Mouse (Mus musculus): ENCODE results near the gene Baz1a.
"Not testable (repeated sequence)": the region's sequence is repeated elsewhere in the genome, so short reads cannot be mapped to it uniquely, and the experiment has no call there.

Baz1a gene

DNA sequence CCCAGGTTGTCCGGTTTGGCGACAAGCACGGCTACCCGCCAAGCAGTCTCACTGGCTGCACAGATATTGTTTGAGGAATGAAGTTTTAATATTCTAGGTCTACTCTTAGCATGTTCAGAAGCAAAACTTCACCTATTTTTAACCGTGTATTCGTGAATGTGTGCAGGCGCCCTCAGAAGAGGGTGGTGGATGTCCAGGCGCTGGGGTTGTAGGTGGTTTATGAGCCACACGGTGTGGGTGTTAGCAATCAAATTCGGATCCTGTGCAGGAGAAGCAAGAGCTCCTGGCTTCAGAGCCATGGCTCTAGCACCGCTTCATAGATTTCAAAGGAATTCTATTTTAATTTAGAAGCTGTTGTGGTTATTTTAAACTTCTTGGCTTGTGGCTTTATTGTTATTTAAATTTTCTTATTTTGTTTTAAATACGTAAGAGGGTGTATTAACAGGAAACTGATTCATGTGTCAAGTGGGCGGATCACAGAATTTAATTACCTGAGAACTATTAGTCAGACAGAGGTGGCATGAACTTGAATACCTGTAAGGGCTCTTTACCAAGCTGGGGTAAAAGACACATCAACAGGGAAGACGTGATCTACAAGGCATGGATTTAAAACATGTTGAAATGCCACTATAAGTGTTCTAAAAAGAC, 6.7 kb downstream of the Baz1a start:
- DNase-seq (ENCODE audit: low read depth, low spot score) = no peak

DNA sequence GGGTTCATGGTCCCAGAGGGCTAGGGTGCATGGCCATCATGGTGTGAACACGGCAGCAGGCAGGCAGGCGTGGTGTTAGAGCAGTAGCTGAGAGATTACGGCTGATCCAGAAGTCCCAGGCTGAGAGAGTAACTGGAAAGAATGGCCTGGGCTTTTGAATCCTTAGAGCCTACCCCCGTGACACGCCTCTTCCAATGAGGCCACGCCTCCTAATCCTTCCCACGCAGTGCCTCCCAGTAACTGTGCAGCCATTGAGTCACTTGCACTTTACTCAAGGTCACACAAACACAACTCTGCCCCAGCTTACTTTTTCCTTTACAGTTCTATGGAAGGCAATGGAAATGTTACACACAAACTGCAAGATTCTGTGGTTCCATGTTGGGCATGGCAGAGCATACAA, 8.1 kb downstream of the Baz1a start:
- peak; percentile 61 for DNase-seq (ENCODE audit: low read depth, low spot score)

DNA sequence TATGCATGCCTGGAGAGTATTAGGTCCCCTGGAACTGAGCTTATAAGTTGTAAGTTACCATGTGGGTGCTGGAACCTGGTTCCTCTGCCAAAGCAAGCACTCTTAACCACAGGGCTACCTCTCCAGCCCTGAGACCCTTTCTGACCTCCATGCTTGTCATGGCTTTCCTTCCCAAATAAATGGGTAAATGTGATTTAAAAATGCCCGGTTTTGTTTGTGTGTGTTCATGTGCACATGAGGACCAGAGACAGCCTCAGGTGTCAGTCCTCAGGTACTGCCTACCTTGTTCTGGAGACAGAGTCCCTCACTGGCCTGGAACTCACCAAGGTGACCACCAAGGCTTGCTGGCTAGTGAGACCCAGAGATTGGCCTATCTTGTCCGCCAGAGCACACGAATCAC, 9.8 kb downstream of the Baz1a start:
- no peak for DNase-seq (ENCODE audit: low read depth, low spot score)

DNA sequence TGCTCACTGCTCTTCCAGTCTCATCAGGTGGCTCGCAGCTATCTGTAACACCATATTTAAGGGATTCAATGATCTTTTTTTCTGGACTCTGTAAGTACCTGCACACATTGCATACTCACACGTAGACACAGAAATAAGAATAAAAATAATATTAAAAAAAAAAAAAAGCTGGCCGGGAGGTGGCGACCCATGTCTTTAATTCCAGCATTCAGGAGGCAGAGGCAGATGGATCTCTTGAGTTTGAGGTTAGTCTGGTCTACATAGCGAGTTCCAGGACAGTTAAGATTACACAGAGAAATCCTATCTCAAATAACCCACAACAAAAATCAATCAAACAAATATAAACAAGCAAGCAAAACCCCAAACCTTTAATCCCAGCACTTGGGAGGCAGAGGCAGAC, 10.3 kb downstream of the Baz1a start:
- DNase-seq (ENCODE audit: low read depth, low spot score) = no peak

DNA sequence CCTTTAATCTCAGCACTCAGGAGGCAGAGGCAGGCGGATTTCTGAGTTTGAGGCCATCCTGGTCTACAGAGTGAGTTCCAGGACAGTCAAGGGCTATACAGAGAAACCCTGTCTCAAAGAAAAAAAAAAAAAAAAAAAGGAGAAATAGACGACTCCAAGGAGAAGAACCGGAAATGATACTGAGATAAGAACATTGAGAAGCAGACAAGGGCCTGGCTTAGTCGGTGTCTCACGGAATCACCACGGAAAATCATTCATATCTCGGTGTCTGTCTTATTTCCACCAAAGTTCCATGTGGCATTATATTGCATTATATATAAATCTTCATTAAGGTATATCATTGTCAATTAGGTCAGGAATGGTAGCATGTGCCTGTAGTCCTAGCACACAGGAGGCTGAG, 11.6 kb downstream of the Baz1a start:
- not testable (repeated sequence) for DNase-seq (ENCODE audit: low read depth, low spot score)

DNA sequence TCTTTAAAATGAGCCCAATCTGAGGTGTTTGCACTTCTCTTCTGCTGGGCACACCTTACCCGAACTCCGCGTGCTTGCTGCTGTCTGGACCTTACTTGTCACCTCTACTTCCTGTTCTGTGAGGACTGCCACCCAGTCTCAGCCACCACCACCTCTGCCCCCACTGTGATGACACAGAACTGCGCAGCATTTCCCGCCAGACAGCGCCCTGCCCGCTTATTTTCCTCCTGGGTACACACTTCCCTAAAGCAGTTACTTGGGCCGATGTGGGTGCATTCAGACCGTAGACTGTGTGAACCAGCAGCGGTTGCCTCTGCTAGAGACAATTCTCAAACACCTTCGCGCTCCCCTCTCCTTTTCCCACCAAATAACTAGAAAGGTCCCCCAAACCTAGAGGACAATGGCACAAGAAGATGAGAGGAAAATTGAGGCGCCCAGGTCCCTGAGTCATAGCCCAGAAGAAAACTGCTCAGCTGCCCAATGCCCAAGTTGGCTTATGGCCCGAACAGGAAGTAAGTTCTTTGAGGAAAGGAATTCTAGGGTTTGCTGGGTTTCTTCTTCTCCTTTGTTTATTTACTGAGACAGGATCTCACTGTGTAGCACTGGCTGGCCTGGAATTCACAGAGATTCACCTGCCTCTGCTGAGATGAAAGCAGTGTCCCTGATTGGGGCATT, 15.0 kb downstream of the Baz1a start:
- no peak for DNase-seq (ENCODE audit: low read depth, low spot score)

DNA sequence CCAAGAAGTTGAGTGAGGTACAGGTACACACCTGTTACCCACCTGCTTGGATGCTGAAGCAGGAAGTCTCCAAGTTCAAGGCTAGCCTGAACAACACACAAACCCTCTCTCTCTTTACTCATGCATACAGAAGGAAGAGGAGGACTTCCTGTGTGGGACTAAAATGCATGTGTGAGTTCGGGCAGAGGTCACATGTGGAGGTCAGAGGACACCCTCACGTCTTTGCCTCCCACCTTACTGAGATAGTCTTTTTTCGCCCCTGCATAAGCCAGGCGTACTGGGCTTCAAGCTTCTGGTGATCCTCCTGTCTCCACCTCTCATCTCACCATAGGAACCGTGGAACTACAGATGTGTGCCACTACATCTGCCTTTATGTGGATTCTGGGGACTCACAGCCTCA, 15.7 kb downstream of the Baz1a start:
- DNase-seq (ENCODE audit: low read depth, low spot score) = no peak

DNA sequence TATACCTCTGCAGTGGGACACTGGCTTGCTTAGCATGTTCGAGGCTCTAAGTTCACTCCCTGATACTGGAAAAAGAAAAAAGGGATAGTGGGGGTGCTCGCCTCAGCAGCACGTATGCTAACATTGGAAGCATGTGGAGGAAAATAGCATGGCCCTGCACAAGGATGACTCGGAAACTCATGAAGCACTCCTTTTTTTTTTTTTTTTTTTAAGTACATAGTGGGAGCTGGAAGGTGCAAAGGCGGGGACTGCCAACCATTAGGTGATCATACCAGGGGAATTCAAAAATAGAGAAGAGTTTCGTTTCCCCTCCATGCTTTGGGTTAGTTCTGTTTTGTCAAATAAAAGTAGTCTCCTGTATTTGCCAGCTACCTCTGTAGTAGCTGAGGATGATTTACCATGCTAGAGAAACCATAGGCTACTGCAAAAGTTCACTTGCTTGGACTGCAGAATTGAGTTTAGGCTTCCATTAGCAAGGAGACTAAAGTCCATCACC, 17.1 kb downstream of the Baz1a start:
- DNase-seq (ENCODE audit: low read depth, low spot score) = no peak

DNA sequence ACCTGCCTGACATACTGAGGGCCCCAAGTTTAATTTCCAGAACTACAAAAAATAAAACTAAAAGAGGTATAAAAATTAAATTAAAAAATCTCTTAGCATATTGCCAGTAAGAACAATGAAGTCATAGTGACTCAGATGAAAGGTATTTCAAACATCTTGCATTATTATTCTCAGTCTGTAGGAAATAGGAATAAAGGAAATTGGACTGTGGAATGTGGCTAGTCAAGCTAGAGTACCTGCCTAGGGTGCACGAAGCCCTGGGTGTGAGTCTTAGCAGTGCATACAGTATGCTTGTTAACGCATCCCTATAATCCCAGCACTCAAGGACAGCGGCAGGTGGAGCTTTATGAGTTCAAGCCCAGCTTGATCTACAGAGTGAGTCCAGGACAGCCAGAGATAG, 18.2 kb downstream of the Baz1a start:
- DNase-seq (ENCODE audit: low read depth, low spot score) = peak; percentile 48

DNA sequence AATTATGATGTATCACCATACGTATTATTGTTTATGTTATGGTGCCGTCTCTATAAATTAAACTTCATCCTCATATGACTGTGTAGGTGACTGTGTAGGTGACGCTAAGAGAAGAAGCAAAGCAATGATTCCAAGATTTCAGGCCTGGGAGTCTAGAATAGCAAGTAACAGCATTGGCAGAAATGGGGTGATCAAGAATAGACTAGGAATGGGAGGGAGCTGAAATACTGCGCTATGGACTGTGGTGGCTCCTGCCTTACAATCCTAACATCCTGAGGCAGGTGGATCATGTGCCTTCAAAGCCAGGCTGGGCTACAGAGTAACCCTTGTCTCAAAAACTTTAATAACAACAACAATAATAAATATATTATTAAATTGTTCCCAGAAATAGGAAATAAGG, 19.7 kb downstream of the Baz1a start:
- DNase-seq (ENCODE audit: low read depth, low spot score) = no peak

DNA sequence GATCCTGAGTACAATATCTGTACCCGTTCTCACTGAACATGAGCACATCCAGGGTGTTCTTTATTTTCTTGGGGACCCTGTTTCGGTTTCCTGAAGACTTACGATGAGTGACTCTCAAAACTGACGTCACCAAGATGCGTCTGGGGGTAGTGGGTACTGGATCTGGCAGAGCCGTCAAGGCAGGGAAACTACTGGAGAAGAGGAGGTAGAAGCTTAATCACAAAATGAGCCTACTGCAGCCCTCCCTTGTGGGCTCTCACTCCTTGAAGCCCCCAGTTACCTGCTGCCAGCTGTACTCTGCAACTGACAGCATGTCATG, 20.1 kb downstream of the Baz1a start:
- no peak for DNase-seq (ENCODE audit: low read depth, low spot score)

DNA sequence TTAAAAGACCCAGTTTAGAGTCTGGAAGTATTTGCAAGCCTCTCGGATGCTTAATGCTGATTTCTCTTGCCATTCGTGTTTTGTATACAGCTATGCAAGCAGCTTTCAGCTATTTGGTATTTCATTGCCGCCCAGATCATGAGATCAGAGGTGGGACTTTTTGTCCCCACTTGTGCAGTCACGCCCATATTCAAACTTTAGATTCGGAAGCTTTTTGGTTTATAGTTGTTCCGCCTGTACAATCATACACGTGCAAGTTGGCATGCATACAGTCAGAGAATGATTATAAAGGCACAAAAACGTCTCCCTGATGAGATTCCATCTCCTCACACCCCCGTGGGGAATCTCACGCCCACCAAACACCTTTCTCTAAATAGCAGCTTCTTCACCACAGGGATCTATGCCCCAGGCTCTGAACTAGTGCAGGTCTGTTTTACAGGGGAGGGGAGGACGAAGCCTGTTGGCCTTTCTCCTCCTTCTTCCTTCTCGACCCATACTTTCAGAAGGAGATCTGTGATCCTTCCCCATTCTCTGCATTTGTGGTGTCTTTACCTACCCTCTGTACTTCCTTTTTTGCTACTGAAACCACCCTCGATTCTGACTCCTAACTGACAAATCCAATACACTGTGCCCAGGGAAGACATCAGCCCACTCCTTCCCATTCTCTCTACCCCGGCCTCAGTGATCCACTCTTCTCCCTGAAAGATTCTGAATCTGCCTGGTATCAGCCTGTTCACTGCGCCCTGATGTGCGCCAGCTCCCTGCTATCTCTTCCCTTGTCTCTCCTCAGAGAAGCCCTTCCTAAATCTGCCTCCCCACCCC, 20.7 kb downstream of the Baz1a start:
- peak; percentile 24 for DNase-seq (ENCODE audit: low read depth, low spot score)

DNA sequence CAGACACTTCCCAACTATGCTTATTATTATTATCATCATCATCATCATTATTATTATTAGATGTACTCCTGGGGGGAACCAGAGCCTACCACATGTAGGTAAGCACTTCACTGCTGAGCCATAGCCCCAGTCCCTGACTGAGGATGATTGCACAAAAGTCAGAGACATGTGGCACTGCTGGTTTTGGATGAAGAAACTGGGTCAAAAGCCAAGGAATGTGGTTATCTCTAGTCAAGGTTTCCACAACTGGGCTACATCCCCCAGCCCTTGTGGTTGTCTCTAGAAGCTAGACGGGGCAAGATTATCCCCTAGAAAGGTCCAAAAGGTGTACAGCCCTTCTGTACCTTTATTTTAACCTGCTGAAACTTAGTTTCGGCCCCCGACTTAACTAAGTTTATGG, 21.3 kb downstream of the Baz1a start:
- DNase-seq (ENCODE audit: low read depth, low spot score) = no peak

DNA sequence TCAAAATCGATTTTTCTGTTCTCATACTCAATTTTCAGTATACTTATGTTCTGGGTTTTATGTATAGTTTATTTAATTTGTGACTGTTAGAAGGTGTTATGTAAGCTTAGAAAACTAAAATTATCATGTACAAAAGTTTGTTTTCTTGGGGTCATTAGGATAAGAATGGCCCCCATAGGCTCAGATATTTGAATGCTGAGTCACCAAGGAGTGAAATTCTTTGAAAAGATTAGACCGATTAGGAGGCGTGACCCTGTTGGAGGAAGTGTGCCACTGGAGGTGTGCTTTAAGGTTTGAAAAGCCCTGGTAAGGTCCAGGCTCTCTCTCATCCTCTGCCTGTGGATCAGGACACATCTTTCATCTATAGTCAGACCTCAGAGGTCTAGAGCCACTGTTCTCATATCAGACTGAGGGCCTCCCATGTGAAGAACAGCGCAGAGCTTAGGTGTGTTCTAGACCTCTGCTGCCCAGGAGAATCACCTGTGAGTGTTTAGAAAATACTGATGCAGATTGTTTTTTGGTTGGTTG, 25.8 kb downstream of the Baz1a start:
- DNase-seq (ENCODE audit: low read depth, low spot score) = peak; percentile 70

DNA sequence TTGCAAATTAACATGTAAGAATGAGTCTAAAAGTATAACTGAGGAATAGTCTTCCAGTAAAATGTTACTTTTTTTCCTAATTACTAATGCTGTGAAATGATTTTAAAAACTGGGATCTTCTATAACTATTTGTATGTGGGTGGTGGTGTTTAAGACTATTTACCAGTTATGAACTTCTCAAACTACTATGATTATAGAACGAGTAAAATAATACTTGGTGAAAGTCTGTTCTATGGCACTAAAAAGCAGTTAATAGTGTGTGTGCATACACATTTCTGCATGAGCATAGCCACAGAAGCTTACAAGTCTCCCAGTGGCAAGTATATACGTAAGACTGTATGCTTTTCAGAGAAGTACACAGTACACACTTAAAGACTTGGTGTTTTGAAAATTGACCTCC, 27.0 kb downstream of the Baz1a start:
- no peak for DNase-seq (ENCODE audit: low read depth, low spot score)

DNA sequence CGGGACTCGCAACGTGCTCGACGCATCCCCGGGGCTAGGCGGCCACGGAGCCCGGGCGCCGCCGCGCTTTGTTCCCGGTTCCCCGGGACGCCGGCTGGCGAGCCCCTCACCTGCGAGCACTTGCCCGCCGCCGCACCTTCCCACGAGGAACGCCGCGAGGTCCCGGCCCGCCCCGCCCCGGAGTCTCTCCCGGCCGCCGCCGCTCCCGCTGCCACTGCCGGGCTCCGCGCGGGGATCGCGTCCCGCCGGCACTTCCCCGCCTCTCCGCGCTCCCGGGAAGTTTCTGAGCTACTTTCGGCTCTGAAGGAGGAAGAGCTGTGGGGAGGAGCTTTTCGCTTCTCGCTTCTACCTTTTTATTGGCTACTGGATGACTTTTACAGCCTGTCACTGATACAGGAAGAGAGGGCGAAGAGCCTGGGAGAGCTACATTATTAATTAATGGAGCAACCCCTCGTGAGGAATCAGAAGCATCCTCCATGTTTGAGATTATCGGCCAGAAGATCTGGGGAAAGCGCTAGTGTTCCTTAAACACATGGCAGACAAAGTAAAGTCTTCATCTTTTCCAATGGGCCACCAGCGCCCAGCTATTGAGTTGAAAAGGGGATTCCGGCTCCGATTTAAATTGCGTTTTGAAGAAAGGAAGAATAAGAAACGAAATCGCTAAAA, 28.0 kb downstream of the Baz1a start, which contains the start of gene Gm20403:
Gene Gm20403, minus strand, starts transcription at position 478 of the 666 bp plus-strand sequence.
- peak; percentile 90 for DNase-seq (ENCODE audit: low read depth, low spot score)

DNA sequence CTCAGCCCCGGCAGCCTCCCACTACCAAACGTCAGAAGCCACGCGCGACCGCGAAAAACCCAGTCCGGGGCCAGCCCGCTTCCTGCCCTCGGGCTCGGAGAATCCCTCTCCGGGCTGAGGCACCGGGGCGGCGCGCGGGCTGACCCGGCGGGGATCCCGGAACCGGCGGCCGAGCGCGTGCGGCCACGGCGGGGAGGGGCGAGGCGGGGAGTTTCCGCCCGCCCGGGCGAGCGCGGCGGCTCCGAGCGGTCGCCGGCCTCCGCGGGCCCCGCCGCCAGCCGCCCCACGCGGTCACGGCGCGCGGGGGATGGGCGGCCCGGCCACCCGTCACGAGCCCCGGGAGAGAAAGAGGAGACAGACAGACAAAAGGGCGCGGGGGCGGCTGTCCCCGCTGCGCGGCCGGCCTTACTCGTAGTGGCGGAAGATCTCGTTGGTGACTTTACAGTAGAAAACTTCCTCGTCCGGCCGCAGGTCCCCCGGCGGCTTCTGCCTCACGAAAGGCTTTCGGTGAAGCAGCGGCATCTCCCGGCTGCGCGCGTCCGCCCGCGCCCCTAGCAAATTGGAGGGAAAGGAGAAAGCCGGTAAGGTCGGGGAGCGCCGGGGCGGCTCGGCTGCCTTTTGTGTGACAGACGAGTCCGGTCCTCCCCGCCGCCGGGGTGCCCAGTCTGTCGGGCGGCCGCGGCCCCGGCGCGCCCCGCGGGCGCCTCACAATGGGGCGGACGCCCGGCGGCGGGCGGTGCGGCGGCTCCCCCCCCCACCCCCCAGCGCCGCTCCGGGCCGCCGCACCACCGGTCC, 28.7 kb downstream of the Baz1a start:
- DNase-seq (ENCODE audit: low read depth, low spot score) = peak; percentile 55

DNA sequence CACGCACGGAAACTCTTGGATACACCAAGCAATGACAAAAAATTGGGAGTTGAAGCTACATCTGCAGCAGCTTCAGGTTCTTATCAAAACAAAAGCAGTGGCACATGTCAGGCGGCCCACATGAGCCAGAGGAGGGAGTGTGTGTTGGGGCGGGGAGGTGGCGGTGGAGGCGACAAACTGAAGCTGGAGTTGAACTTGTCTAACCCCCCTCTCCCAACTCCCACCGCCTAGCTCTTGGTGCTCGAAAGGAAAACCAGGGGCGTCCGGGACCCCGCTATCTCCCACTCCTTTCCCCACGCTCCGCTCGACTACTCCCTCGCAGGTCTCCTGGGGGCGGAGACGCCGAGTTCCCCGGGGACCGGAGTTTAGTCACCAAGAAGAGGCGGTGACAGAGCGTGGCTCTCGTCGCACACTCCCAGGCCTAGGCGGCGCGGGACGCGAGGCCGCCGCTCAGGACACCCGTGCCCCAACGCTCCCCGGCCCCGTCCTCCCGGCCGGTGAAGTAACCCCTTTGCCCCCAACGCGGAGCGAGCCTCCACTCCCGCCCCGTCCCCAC, 29.4 kb downstream of the Baz1a start:
- peak; percentile 70 for DNase-seq (ENCODE audit: low read depth, low spot score)

DNA sequence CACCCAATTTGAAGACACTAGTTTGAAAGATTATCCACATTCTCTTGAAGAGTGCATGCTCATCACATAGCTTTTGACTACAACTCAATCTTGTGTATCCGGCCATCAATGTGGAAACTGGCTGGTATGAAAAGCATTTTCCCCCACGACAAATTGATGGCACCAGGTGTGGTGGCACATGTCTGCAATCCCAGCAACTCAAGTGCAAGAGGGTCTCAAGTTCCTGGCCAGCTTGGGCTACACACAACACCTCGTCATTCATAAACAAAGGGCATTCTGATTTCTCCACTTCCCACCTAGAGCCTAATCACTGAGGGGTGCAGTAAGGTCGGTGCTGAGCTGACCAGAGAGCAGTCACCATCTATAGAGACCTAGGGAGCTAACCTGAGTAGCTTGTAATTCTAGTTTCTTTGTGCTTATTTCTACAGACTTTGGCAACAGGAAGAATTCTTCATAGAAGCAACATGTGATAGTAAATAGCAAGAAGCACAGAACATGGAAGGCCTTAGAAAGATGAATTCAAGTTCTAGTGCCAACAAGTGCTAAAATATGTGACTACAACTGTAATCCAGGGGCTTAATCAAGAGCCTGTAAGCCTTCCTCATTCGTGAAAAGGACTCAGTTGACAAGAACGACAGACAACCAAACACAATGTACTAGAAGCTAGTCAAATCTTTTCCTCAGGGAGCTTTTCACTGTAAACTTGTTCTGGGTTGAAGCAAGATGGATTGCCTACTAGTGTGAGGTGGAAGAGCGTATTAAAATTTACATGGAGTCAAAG, 31.0 kb downstream of the Baz1a start:
- DNase-seq (ENCODE audit: low read depth, low spot score) = no peak

DNA sequence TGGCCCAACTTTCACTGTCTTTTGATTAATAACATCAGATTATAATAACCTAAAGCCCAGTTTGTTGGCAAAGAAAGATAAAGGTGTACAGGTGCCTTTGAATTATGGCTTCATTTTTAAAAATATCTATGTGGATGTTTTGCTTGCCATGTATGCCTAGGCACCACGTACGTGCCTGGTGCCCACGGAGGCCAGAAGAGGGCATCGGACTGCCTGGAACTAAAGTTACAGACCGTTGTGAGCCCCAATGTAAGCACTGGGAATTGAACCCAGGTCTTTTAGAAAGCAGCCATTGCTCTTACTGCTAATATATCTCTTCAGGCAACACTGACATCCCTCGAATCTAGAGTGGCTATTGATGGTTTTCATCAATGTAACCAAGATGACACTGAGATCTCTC, 32.2 kb downstream of the Baz1a start:
- DNase-seq (ENCODE audit: low read depth, low spot score) = no peak

Measured in R1 (cell line).